Mouse (Mus musculus): ENCODE data around the gene Nap1l2. TPM values are rescaled to one million over a fixed set of nuclear protein-coding genes. Genes with fewer than 3 reads are reported as not detected.
"Not testable (repeated sequence)": the region's sequence is repeated elsewhere in the genome, so short reads cannot be mapped to it uniquely, and the experiment has no call there.

Gene Nap1l2
- total RNA-seq (2021): 1 to 10 TPM; 1.2 to 1.4 TPM
- long read RNA-seq, experiment 1, partial matches to known transcripts: 0 of 1 reads
- long read RNA-seq, experiment 1, other reads (novel, unspliced or antisense): 0 of 1 reads
- long read RNA-seq, experiment 2, partial matches to known transcripts: 0 of 2 reads
- long read RNA-seq, experiment 2, other reads (novel, unspliced or antisense): 0 of 2 reads

- DNase-seq (ENCODE audit: low spot score in 2 of 2): peak in 1 of 2 experiments; percentile 19
Observed at GRCm38 (mm10) chrX:103186431-103186786, at the start of gene Nap1l2. TSS of gene Nap1l2 (minus strand) at chrX:103186640.

- DNase-seq (ENCODE audit: low spot score in 2 of 2): no peak
Observed at GRCm38 (mm10) chrX:103215251-103215650, 28.8 kb upstream of the Nap1l2 start.

GRCm38 (mm10) chrX:103186829-103187228 is 389 bp upstream of the Nap1l2 start:
- no peak for DNase-seq (ENCODE audit: low spot score in 2 of 2)

GRCm38 (mm10) chrX:103185781-103186430 is 534 bp downstream of the Nap1l2 start:
- DNase-seq (ENCODE audit: low spot score in 2 of 2): no peak

- DNase-seq (ENCODE audit: low spot score in 2 of 2): no peak
Observed at GRCm38 (mm10) chrX:103183536-103183935, 2.9 kb downstream of the Nap1l2 start.

GRCm38 (mm10) chrX:103179771-103180558 is 6.5 kb downstream of the Nap1l2 start:
- DNase-seq (ENCODE audit: low spot score in 2 of 2): no peak

GRCm38 (mm10) chrX:103164948-103165605 is 21.4 kb downstream of the Nap1l2 start:
- not testable (repeated sequence) for DNase-seq (ENCODE audit: low spot score in 2 of 2)

GRCm38 (mm10) chrX:103156134-103156533 is 30.3 kb downstream of the Nap1l2 start:
- DNase-seq (ENCODE audit: low spot score in 2 of 2): no peak

GRCm38 (mm10) chrX:103138549-103138948 is 47.9 kb downstream of the Nap1l2 start:
- no peak for DNase-seq (ENCODE audit: low spot score in 2 of 2)

Other genes starting within 250 kb of the Nap1l2 start
- gene Cdx4, start 134.8 kb upstream of the Nap1l2 start, total RNA-seq (2021): not detected
- gene Chic1, start 169.8 kb upstream of the Nap1l2 start, total RNA-seq (2021): 1 to 10 TPM; 6.1 to 6.5 TPM
- gene Tsx, start 227.8 kb upstream of the Nap1l2 start, total RNA-seq (2021): under 1 TPM in 1 of 2 experiments, not detected in 1; 0.53 TPM
- not detected for gene Gm26992, start 235.4 kb upstream of the Nap1l2 start, total RNA-seq (2021)